14 mouse cellular contexts compared by ENCODE assay signal in the genomic region with DNA sequence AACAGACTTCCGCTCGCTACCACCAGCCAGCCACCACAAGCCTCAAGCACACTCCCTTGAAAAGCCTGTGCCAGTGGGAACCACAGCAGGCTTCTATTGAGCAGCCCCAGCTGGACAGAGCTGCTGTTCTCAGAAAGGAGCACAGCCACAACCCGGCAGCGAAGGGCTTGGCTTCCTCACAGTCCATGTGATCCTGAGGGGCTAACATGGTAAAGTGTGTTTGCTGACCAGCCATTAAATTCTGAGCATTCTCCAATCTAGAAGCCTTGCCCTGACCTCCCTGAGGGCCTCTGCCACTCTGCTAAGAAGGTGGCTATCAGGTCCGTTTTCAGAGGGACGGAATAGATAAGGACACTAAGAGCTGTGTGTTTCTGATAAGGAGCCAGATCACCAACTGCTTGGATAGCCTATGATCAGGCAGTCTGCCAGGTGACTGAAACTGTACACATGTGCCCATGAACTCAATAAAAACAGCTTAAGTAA. TPM values are rescaled to one million over a fixed set of nuclear protein-coding genes. Genes with fewer than 3 reads are reported as not detected.
DNase-seq lines count a peak whose midpoint lies in the region; ATAC-seq and TF ChIP-seq lines count a peak whose summit lies in the region.
"Had no signal": no experiment of that assay in that cellular context is flagged by ENCODE, and none has a peak within 500 bp of the region (broad histone marks: within the 10 kb centered on the region; RNA-seq: fewer than 3 reads in every experiment).

No protein-coding gene starts in this region.

- peaks cover 77% of the 10 kb centered on the region for H3K36me3 ChIP-seq in heart, embryonic 12.5 days
- H3K36me3 ChIP-seq in intestine, postnatal 0 days (ENCODE audit: control insufficient read depth, insufficient read depth): peaks cover 82% of the 10 kb centered on the region
- H3K36me3 ChIP-seq in embryonic facial prominence, embryonic 10.5 days (replicated peaks): peaks cover 94% of the 10 kb centered on the region
- peaks cover 93% of the 10 kb centered on the region for H3K36me3 ChIP-seq in limb, embryonic 10.5 days

- 29% methylated on average over 6 of the region's 6 CpGs for WGBS in heart, embryonic 12.5 days
- WGBS in intestine, postnatal 0 days: 60% methylated on average over 6 of the region's 6 CpGs
- 81% methylated on average over 6 of the region's 6 CpGs for WGBS in embryonic facial prominence, embryonic 10.5 days
- 83% methylated on average over 6 of the region's 6 CpGs for WGBS in limb, embryonic 10.5 days

- peak overlapping the region; percentile 70 for H3K27ac ChIP-seq in heart, embryonic 12.5 days (ENCODE audit: poor library complexity, severe bottlenecking)
- peak overlapping the region; percentile 50 for H3K27ac ChIP-seq in intestine, postnatal 0 days (ENCODE audit: low read depth, low read length)
- H3K27ac ChIP-seq in embryonic facial prominence, embryonic 10.5 days (replicated peaks): no peak overlapping the region
- no peak overlapping the region for H3K27ac ChIP-seq in limb, embryonic 10.5 days
- H3K27ac ChIP-seq: embryonic facial prominence, embryonic 13.5 days; hindbrain, embryonic 10.5 days; limb, embryonic 13.5 days; midbrain, embryonic 15.5 days had no signal

- H3K4me3 ChIP-seq in heart, embryonic 12.5 days: no peak overlapping the region
- no peak overlapping the region for H3K4me3 ChIP-seq in intestine, postnatal 0 days (ENCODE audit: low read depth, low read length)
- H3K4me3 ChIP-seq in embryonic facial prominence, embryonic 10.5 days: no peak overlapping the region
- H3K4me3 ChIP-seq in limb, embryonic 10.5 days: no peak overlapping the region
- H3K4me3 ChIP-seq: embryonic facial prominence, embryonic 13.5 days; hindbrain, embryonic 10.5 days; limb, embryonic 13.5 days; midbrain, embryonic 15.5 days had no signal

- no peak overlapping the region for H3K9ac ChIP-seq in heart, embryonic 12.5 days
- no peak overlapping the region for H3K9ac ChIP-seq in intestine, postnatal 0 days (ENCODE audit: low read depth, low read length)
- H3K9ac ChIP-seq: embryonic facial prominence, embryonic 13.5 days; limb, embryonic 13.5 days; midbrain, embryonic 15.5 days had no signal

- no peaks in the 10 kb centered on the region for H3K27me3 ChIP-seq in heart, embryonic 12.5 days (replicated peaks)
- no peaks in the 10 kb centered on the region for H3K27me3 ChIP-seq in intestine, postnatal 0 days (replicated peaks; ENCODE audit: control insufficient read depth, insufficient read depth, low read length)
- no peaks in the 10 kb centered on the region for H3K27me3 ChIP-seq in embryonic facial prominence, embryonic 10.5 days (replicated peaks; ENCODE audit: low read depth, poor library complexity, severe bottlenecking)
- no peaks in the 10 kb centered on the region for H3K27me3 ChIP-seq in limb, embryonic 10.5 days (ENCODE audit: low read depth, poor library complexity, severe bottlenecking)
- H3K27me3 ChIP-seq: embryonic facial prominence, embryonic 13.5 days; limb, embryonic 13.5 days; midbrain, embryonic 15.5 days had no signal

- no peak for TF ChIP-seq CTCF in intestine, postnatal 0 days (IDR thresholded peaks at IDR 0.05; ENCODE audit: low read depth)

- DNase-seq in heart, adult 8-10 months (ENCODE audit: low spot score): no peak
- DNase-seq in MEL-GATA-1-ER (ENCODE audit: extremely low read depth, low read depth): peak; percentile 92
- no peak for DNase-seq in embryonic facial prominence, embryonic 10.5 days (ENCODE audit: low spot score)
- no peak for DNase-seq in limb, embryonic 10.5 days (ENCODE audit: low spot score)
- no peak for DNase-seq in adrenal gland, postnatal 4 days (ENCODE audit: low spot score in 2 of 2)
- DNase-seq: kidney, adult 2 months; layer of hippocampus, adult 9-11 months had no signal

- H3K4me1 ChIP-seq in heart, embryonic 12.5 days (replicated peaks): peaks cover 19% of the 10 kb centered on the region
- no peaks in the 10 kb centered on the region for H3K4me1 ChIP-seq in intestine, postnatal 0 days (replicated peaks; ENCODE audit: control insufficient read depth, insufficient read depth, low read length)
- H3K4me1 ChIP-seq in embryonic facial prominence, embryonic 10.5 days: no peaks in the 10 kb centered on the region
- H3K4me1 ChIP-seq in limb, embryonic 10.5 days: 0 out of 2 replicates have a peak, but pooled peaks cover 6% of the 10 kb centered on the region

- ATAC-seq in heart, embryonic 12.5 days (ENCODE audit: insufficient number of reproducible peaks, low FRiP score): peak; percentile 94
- peak; percentile 62 for ATAC-seq in intestine, postnatal 0 days
- ATAC-seq in megakaryocyte progenitor cell, adult 5-6 weeks (replicated peaks; ENCODE audit: poor library complexity): peak; percentile 80
- ATAC-seq: midbrain, embryonic 15.5 days had no signal

- H3K9me3 ChIP-seq in heart, embryonic 12.5 days (replicated peaks): no peaks in the 10 kb centered on the region
- H3K9me3 ChIP-seq in intestine, postnatal 0 days (ENCODE audit: control insufficient read depth): no peaks in the 10 kb centered on the region
- no peaks in the 10 kb centered on the region for H3K9me3 ChIP-seq in embryonic facial prominence, embryonic 10.5 days
- no peaks in the 10 kb centered on the region for H3K9me3 ChIP-seq in limb, embryonic 10.5 days (replicated peaks)
- H3K9me3 ChIP-seq: embryonic facial prominence, embryonic 13.5 days; hindbrain, embryonic 10.5 days; limb, embryonic 13.5 days; midbrain, embryonic 15.5 days had no signal

- H3K4me2 ChIP-seq in heart, embryonic 12.5 days: 0 out of 2 replicates have a peak overlapping the region, but pooled peaks have one; percentile 8
- H3K4me2 ChIP-seq in intestine, postnatal 0 days (replicated peaks; ENCODE audit: low read depth): no peak overlapping the region
- H3K4me2 ChIP-seq: embryonic facial prominence, embryonic 13.5 days; limb, embryonic 13.5 days; midbrain, embryonic 15.5 days had no signal

RNA-seq across cellular contexts. Expression of a gene that starts 8.8 kb away (rescaled TPM):
- 45.3 and 46.4 TPM in 2 replicates for polyA plus RNA-seq in heart, embryonic 12.5 days (2016; fragmentation: Nextera tagmentation; extraction: Ambion mirVana)
- total RNA-seq in heart, adult 8-10 months (2022): 10 to 100 TPM; 35.5 to 42.0 (median 39.5) TPM
- polyA plus RNA-seq in intestine, postnatal 0 days (2015; fragmentation: Nextera tagmentation; extraction: Ambion mirVana): 50.1 and 55.4 TPM in 2 replicates
- total RNA-seq in megakaryocyte progenitor cell, adult 5-6 weeks (2015): 55.9 and 65.0 TPM in 2 replicates
- 73.9 and 127 TPM in 2 replicates for total RNA-seq in megakaryocyte progenitor cell, adult 5-6 weeks (2017)
- 40.7 and 41.3 TPM in 2 replicates for polyA plus RNA-seq in embryonic facial prominence, embryonic 10.5 days (2016; fragmentation: Nextera tagmentation; extraction: Ambion mirVana)
- 34.6 and 47.5 TPM in 2 replicates for polyA plus RNA-seq in limb, embryonic 10.5 days (2016; fragmentation: Nextera tagmentation; extraction: Ambion mirVana)
- total RNA-seq in adrenal gland, postnatal 4 days (2021): 10 to 100 TPM; 78.2 to 91.7 TPM

RNA-seq across cellular contexts. Expression of a gene that starts 32.1 kb away (rescaled TPM):
- not detected in 2 replicates for polyA plus RNA-seq in heart, embryonic 12.5 days (2016; fragmentation: Nextera tagmentation; extraction: Ambion mirVana)
- total RNA-seq in heart, adult 8-10 months (2022): not detected
- not detected in 2 replicates for polyA plus RNA-seq in intestine, postnatal 0 days (2015; fragmentation: Nextera tagmentation; extraction: Ambion mirVana)
- not detected in 2 replicates for total RNA-seq in megakaryocyte progenitor cell, adult 5-6 weeks (2015)
- total RNA-seq in megakaryocyte progenitor cell, adult 5-6 weeks (2017): not detected in 2 replicates
- polyA plus RNA-seq in embryonic facial prominence, embryonic 10.5 days (2016; fragmentation: Nextera tagmentation; extraction: Ambion mirVana): not detected in 2 replicates
- polyA plus RNA-seq in limb, embryonic 10.5 days (2016; fragmentation: Nextera tagmentation; extraction: Ambion mirVana): not detected in 2 replicates
- total RNA-seq in adrenal gland, postnatal 4 days (2021): not detected
- polyA plus RNA-seq: embryonic facial prominence, embryonic 13.5 days; hindbrain, embryonic 10.5 days; kidney, adult 2 months; limb, embryonic 13.5 days; midbrain, embryonic 15.5 days had no signal

RNA-seq across cellular contexts. Expression of a gene that starts 44.5 kb away (rescaled TPM):
- 155 and 159 TPM in 2 replicates for polyA plus RNA-seq in heart, embryonic 12.5 days (2016; fragmentation: Nextera tagmentation; extraction: Ambion mirVana)
- 100 to 1,000 TPM; 215 to 235 (median 226) TPM for total RNA-seq in heart, adult 8-10 months (2022)
- polyA plus RNA-seq in intestine, postnatal 0 days (2015; fragmentation: Nextera tagmentation; extraction: Ambion mirVana): 81.4 and 84.5 TPM in 2 replicates
- 65.4 and 74.1 TPM in 2 replicates for total RNA-seq in megakaryocyte progenitor cell, adult 5-6 weeks (2015)
- 29.9 and 34.0 TPM in 2 replicates for total RNA-seq in megakaryocyte progenitor cell, adult 5-6 weeks (2017)
- polyA plus RNA-seq in embryonic facial prominence, embryonic 10.5 days (2016; fragmentation: Nextera tagmentation; extraction: Ambion mirVana): 86.9 and 92.1 TPM in 2 replicates
- polyA plus RNA-seq in limb, embryonic 10.5 days (2016; fragmentation: Nextera tagmentation; extraction: Ambion mirVana): 90.5 and 95.7 TPM in 2 replicates
- total RNA-seq in adrenal gland, postnatal 4 days (2021): 10 to 100 TPM; 79.6 to 83.9 TPM

Comparison
In these comparisons a context has a peak if more than half of its experiments do, and no peak if none do; other contexts are left out.
1. H3K27ac ChIP-seq: peak in heart, embryonic 12.5 days (single experiment) and intestine, postnatal 0 days (single experiment); none in embryonic facial prominence, embryonic 10.5 days (single experiment) and limb, embryonic 10.5 days (single experiment).
2. Peak in every context shown above with its lines, with median percentiles within 50 percentile points of each other: ATAC-seq.